Mouse (Mus musculus): ENCODE measurements at regions not wholly inside any gene's neighbourhood (a gene's known extent, or its start where the extent isn't known, plus 50 kb on each side); places are given as distances from the start of the nearest gene placed in this dataset.

- Histone ChIP-seq H3K27me3 (peaks cover 8% of the 10 kb centered on the region), H3K9me3 (no peaks in the 10 kb centered on the region), H3K4me1 (peaks cover 24% of the 10 kb centered on the region; the same call in 1 of the 2 replicates), H3K36me3 (replicated peaks) (no peaks in the 10 kb centered on the region), H3K4me3 (replicated peaks) (no peak overlapping the region), H3K27ac (no peak overlapping the region), H3K9ac (no peak overlapping the region), H3K4me2 (no peak overlapping the region)
- WGBS = 95% methylated on average over 5 of the region's 5 CpGs
- no peak for ATAC-seq (ENCODE audit: low FRiP score)
Observed at GRCm38 (mm10) chr6:89068286-89068685, 166.2 kb downstream of the Tpra1 start.

GRCm38 (mm10) chr6:89069108-89069507 is 167.1 kb downstream of the Tpra1 start:
- ATAC-seq (ENCODE audit: low FRiP score) = no peak
- H3K27ac ChIP-seq = no peak overlapping the region
- H3K36me3 ChIP-seq (replicated peaks) = no peaks in the 10 kb centered on the region
- H3K9me3 ChIP-seq = no peaks in the 10 kb centered on the region
- H3K4me2 ChIP-seq = no peak overlapping the region
- H3K27me3 ChIP-seq = peaks cover 8% of the 10 kb centered on the region
- no peak overlapping the region for H3K9ac ChIP-seq
- no peak overlapping the region for H3K4me3 ChIP-seq (replicated peaks)
- peaks cover 24% of the 10 kb centered on the region; the same call in 1 of the 2 replicates for H3K4me1 ChIP-seq
- WGBS = 70% methylated on average over 5 of the region's 5 CpGs

DNA sequence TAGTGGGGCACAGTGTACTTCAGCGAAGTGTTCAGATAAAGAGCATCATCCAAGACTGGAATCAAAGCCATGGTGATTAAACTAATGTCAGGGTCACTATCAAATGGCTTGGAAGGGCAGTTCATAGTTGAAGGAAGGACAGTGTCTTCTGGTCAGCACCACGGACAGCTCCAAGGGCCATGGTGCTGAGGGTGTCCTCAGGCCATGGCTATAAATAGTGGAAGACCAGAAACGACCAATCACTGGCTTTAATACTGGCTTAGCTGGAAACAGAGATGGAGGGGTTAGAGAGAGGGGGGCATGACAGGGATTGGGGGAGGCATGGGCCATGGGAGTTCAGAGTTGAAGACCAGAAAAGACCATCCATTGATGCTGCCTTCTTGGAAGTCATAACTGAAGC is 168.0 kb downstream of the Tpra1 start:
- WGBS = 22% methylated on average over 3 of the region's 3 CpGs
- H3K4me2 ChIP-seq = no peak overlapping the region
- H3K9ac ChIP-seq = no peak overlapping the region
- peaks cover 15% of the 10 kb centered on the region; the same call in 1 of the 2 replicates for H3K4me1 ChIP-seq
- no peaks in the 10 kb centered on the region for H3K36me3 ChIP-seq (replicated peaks)
- no peak overlapping the region for H3K27ac ChIP-seq
- no peak overlapping the region for H3K4me3 ChIP-seq (replicated peaks)
- no peaks in the 10 kb centered on the region for H3K9me3 ChIP-seq
- peaks cover 6% of the 10 kb centered on the region for H3K27me3 ChIP-seq
- no peak for ATAC-seq (ENCODE audit: low FRiP score)

DNA sequence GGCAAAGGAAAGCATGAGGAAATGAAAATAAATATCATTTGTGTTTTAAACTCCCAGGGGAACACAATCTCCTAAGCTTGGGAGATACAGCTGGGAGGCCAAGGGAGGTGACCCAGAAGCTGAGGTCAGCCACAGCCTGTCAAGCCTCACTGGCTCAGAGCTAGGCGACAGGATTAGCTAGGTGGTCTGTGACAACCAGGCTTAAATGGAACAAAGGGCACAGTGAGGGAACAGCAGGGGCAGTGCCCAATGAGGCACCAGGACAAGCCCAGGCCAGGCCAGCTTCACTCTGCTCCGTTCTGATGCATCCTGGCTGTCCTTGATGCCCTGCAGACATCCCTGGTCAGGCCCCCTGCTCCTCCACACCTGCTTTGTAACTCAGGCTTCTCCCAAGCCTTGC is 169.7 kb downstream of the Tpra1 start:
- no peaks in the 10 kb centered on the region for H3K9me3 ChIP-seq
- peaks cover 14% of the 10 kb centered on the region; the same call in 1 of the 2 replicates for H3K4me1 ChIP-seq
- H3K4me3 ChIP-seq (replicated peaks) = no peak overlapping the region
- H3K4me2 ChIP-seq = no peak overlapping the region
- ATAC-seq (ENCODE audit: low FRiP score) = no peak; the same call in 1 of the 2 replicates
- no peak overlapping the region for H3K27ac ChIP-seq
- no peaks in the 10 kb centered on the region for H3K36me3 ChIP-seq (replicated peaks)
- 13% methylated on average over 2 of the region's 2 CpGs for whole genome bisulfite sequencing
- no peak overlapping the region for H3K9ac ChIP-seq
- no peaks in the 10 kb centered on the region for H3K27me3 ChIP-seq

- Histone ChIP-seq H3K4me2 (no peak overlapping the region), H3K9me3 (no peaks in the 10 kb centered on the region), H3K27ac (no peak overlapping the region), H3K9ac (no peak overlapping the region), H3K4me3 (replicated peaks) (no peak overlapping the region), H3K27me3 (no peaks in the 10 kb centered on the region), H3K36me3 (replicated peaks) (no peaks in the 10 kb centered on the region), H3K4me1 (peaks cover 13% of the 10 kb centered on the region; the same call in 1 of the 2 replicates)
- no peak for ATAC-seq (ENCODE audit: low FRiP score)
- 40% methylated on average over 2 of the region's 2 CpGs for WGBS
Observed at GRCm38 (mm10) chr6:89072569-89072968, 170.5 kb downstream of the Tpra1 start.

DNA sequence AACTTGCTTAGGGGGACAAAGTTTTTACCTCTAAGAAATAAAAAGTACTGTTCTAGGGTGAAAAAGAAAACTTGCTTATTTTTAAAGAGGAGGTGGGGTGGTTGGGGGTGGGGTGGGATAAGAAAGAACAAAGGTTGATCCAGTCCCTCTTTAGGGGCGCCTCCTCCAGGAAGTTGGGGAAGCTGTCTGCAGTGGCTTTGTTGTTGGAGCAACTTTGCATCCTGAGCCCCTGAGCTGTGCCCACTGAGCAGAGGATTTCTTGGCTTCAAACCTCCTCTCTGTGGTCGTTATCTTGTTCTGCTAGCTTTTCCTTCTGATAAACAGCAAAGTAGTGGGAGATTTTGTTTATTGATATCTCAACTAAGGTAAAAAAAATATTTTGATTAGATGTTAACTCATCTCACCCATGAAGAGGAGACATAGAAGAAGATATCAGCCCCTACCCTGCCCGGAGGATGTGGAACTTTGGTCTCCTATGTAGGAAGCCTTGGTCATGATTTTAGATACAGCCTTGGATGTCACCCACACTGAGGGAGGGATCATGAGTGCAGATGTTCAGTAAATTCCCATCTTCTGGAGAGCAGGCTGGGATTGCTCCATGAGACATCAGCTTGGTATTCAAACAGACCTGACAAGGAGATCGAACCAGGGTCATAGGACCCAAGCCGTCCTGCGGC is 179.7 kb downstream of the Tpra1 start:
- no peak for ATAC-seq (ENCODE audit: low FRiP score)
- no peak overlapping the region for H3K4me3 ChIP-seq (replicated peaks)
- WGBS = 66% methylated on average over 6 of the region's 6 CpGs
- H3K27ac ChIP-seq = no peak overlapping the region
- H3K36me3 ChIP-seq (replicated peaks) = no peaks in the 10 kb centered on the region
- no peak overlapping the region for H3K4me2 ChIP-seq
- H3K9ac ChIP-seq = no peak overlapping the region
- no peaks in the 10 kb centered on the region for H3K4me1 ChIP-seq
- H3K9me3 ChIP-seq = no peaks in the 10 kb centered on the region
- no peaks in the 10 kb centered on the region for H3K27me3 ChIP-seq

GRCm38 (mm10) chr6:89084437-89084836 is 182.4 kb downstream of the Tpra1 start:
- Histone ChIP-seq H3K9me3 (no peaks in the 10 kb centered on the region), H3K4me3 (replicated peaks) (no peak overlapping the region), H3K9ac (no peak overlapping the region), H3K36me3 (replicated peaks) (no peaks in the 10 kb centered on the region), H3K27me3 (no peaks in the 10 kb centered on the region), H3K4me1 (no peaks in the 10 kb centered on the region), H3K4me2 (no peak overlapping the region), H3K27ac (no peak overlapping the region)
- no peak for ATAC-seq (ENCODE audit: low FRiP score)
- 95% methylated on average over 3 of the region's 3 CpGs for WGBS

- no peaks in the 10 kb centered on the region for H3K27me3 ChIP-seq
- H3K4me1 ChIP-seq = no peaks in the 10 kb centered on the region
- 87% methylated on average over 6 of the region's 6 CpGs for WGBS
- H3K9me3 ChIP-seq = no peaks in the 10 kb centered on the region
- no peak overlapping the region for H3K4me3 ChIP-seq (replicated peaks)
- H3K9ac ChIP-seq = no peak overlapping the region
- H3K36me3 ChIP-seq (replicated peaks) = no peaks in the 10 kb centered on the region
- H3K4me2 ChIP-seq = no peak overlapping the region
- no peak for ATAC-seq (ENCODE audit: low FRiP score)
- no peak overlapping the region for H3K27ac ChIP-seq
Observed at GRCm38 (mm10) chr6:89085151-89085550, 183.1 kb downstream of the Tpra1 start.

- no peak for ATAC-seq (ENCODE audit: low FRiP score)
- no peak overlapping the region for H3K4me2 ChIP-seq
- no peak overlapping the region for H3K9ac ChIP-seq
- H3K4me1 ChIP-seq = no peaks in the 10 kb centered on the region
- WGBS = 78% methylated on average over 4 of the region's 4 CpGs
- no peak overlapping the region for H3K27ac ChIP-seq
- no peaks in the 10 kb centered on the region for H3K36me3 ChIP-seq (replicated peaks)
- no peaks in the 10 kb centered on the region for H3K9me3 ChIP-seq
- H3K27me3 ChIP-seq = no peaks in the 10 kb centered on the region
- no peak overlapping the region for H3K4me3 ChIP-seq (replicated peaks)
Observed at GRCm38 (mm10) chr6:89087620-89088019, 185.6 kb downstream of the Tpra1 start.

DNA sequence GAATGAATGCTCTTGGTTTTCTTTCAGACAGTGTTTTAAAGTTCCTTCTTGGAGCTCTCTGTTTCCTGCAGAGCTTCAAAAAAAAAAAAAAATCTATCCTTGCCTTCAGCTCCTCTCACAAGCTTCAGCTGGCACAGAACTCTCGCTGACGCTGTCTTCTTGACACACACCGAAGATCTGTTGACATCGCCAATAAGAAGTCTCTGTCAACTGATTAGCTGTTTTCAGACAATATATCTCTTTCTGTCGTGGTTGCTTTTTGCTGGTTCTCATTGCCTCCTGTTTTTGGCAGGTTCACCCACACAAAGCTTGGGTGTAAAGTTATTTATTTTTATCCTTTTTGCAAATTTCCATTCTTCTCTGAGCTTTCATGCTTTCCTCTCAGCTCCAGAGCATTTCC is 188.0 kb downstream of the Tpra1 start:
- Histone ChIP-seq H3K9ac (no peak overlapping the region), H3K4me1 (no peaks in the 10 kb centered on the region), H3K4me2 (no peak overlapping the region), H3K36me3 (replicated peaks) (no peaks in the 10 kb centered on the region), H3K27me3 (no peaks in the 10 kb centered on the region), H3K9me3 (no peaks in the 10 kb centered on the region), H3K4me3 (replicated peaks) (no peak overlapping the region), H3K27ac (no peak overlapping the region)
- no peak for ATAC-seq (ENCODE audit: low FRiP score)
- 92% methylated on average over 5 of the region's 5 CpGs for WGBS

DNA sequence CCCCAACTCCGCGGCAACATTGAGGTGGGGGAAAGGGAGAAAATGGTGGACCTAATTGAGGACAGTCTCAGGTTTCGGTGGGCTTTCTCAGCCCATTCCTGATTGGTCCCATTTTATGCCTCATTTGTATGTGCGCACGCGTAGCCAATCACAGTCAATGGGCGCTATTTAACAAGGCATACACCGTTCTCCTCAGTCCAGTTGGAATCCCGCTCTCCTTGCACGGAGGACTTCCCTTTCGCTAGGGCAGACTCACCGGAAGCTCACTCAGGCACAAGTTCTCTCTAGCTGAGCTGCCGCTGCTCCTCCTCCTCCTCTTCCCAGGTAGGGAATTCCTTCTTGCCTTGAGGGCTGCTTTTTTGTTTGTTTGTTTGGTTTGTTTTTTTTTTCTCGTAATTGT is 193.9 kb downstream of the Tpra1 start:
- Histone ChIP-seq H3K9ac (no peak overlapping the region), H3K27ac (no peak overlapping the region), H3K4me1 (no peaks in the 10 kb centered on the region), H3K36me3 (replicated peaks) (no peaks in the 10 kb centered on the region), H3K9me3 (no peaks in the 10 kb centered on the region), H3K4me2 (no peak overlapping the region), H3K27me3 (no peaks in the 10 kb centered on the region), H3K4me3 (replicated peaks) (no peak overlapping the region)
- 96% methylated on average over 14 of the region's 14 CpGs for WGBS
- no peak for ATAC-seq (ENCODE audit: low FRiP score)

GRCm38 (mm10) chr6:89097531-89097930 is 195.5 kb downstream of the Tpra1 start:
- Histone ChIP-seq H3K27ac (no peak overlapping the region), H3K9me3 (no peaks in the 10 kb centered on the region), H3K27me3 (no peaks in the 10 kb centered on the region), H3K4me1 (no peaks in the 10 kb centered on the region), H3K4me2 (no peak overlapping the region), H3K9ac (no peak overlapping the region), H3K36me3 (replicated peaks) (no peaks in the 10 kb centered on the region), H3K4me3 (replicated peaks) (no peak overlapping the region)
- ATAC-seq (ENCODE audit: low FRiP score) = no peak
- WGBS = 92% methylated on average over 8 of the region's 8 CpGs

DNA sequence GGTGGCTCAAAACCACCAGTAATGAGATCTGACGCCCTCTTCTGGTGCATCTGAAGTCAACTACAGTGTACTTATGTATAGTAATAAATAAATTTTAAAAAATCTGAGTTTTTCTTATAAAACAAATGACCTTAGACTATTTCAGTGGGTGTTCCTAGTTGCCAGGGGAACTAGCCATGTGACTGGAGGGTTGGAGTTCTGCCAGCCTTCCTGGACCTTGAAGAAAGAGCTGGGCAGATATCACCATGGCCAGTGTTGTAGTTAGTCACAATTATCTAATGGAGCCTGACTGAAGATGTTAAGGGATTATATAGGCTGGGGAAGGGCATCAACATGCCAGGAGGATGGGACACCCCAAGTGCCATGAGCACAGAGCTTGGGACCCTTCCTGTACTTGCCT is 217.2 kb downstream of the Tpra1 start:
- ATAC-seq (ENCODE audit: low FRiP score) = no peak
- 79% methylated on average over 1 of the region's 1 CpGs for WGBS
- no peaks in the 10 kb centered on the region for H3K9me3 ChIP-seq

More for the DNA sequence above, 217.2 kb downstream of the Tpra1 start:
- Histone ChIP-seq H3K27me3 (no peaks in the 10 kb centered on the region), H3K9ac (no peak overlapping the region), H3K4me1 (peaks cover 6% of the 10 kb centered on the region), H3K27ac (no peak overlapping the region), H3K36me3 (replicated peaks) (no peaks in the 10 kb centered on the region), H3K4me2 (no peak overlapping the region), H3K4me3 (replicated peaks) (no peak overlapping the region)
